Mouse (Mus musculus): ENCODE measurements around the gene Flii.

DNA sequence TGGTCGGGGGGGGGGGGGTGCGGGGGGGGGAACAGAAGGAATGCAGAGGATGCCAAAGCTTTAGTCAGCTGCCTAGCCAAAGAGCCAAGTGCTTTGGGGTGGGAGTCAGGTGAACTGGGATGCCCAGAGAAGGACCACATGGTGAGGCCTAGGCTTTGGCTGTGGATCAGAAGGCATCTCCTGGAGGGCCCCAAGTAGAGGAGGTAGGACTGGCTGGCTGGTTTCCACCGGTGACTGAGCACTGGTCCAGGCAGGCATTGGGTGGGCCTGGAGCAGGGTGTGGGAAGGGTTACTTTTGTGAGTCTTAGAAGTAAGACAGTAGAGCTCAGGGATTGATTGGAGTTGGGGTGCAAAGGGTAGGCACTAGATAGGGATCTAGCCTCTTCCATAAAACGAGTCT, 25.5 kb downstream of the Flii start:
- TF ChIP-seq POLR2A (IDR thresholded peaks at IDR 0.05; ENCODE audit: insufficient read depth, low read depth, low read length) (no peak), CTCF (IDR thresholded peaks at IDR 0.05) (no peak), EP300 (IDR thresholded peaks at IDR 0.05; ENCODE audit: insufficient read depth, low read depth, low read length) (no peak)

Measured in heart, adult 2 months (tissue).